Mouse (Mus musculus): ENCODE data around the gene Gck.

DNA sequence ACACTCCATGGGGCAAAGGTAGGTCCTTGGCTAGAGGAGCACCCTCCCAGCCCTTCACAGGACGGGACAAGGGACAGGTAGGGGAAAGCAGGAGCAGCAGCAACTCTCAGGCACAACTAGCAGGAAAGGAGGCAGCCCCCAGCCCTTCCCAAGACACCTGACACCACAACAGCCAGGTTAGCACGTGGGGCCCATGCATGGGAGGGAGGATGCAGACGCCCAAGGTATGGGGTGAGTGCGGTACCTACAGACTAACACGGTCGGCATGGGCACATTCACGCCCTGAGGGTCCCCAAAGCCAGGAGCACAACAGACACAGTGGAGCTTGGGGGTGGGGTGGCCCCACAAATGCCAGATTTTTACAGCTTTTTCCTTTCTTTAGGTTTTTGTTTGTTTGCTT lies 21.3 kb upstream of the Gck start:
- TF ChIP-seq CTCF (IDR thresholded peaks at IDR 0.05; ENCODE audit: borderline replicate concordance, extremely low read depth, insufficient read depth, insufficient read length) (no peak), POLR2A (IDR thresholded peaks at IDR 0.05; ENCODE audit: borderline replicate concordance, extremely low read depth, insufficient read depth, insufficient read length, poor library complexity, severe bottlenecking) (no peak)

Measured in brain, embryonic 14.5 days (tissue).